Mouse (Mus musculus): ENCODE results near the gene Gys2.

Gene Gys2

DNA sequence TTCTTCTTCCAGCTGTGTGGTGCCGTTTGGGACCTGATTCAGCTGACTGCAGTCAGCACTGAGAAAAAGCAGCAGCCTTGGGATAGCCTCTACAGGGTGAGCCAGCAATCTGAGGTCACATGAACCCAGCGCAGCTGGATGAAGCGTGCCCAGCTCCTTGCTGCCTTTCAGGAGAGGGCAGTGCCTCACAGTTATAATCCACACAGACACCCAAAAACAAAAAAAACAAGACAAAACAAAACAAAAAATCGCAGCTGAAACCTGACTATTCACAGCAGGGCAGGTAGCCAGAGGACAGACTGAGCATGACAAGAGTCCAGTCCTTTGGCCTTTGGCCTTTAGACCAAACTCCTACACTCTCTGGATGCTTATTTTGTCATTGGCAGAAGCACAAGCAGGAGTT, at the start of gene Gys2:
Gene Gys2 (minus strand): TSS at position 309 of the 403 bp plus-strand sequence.
- WGBS: 69% methylated on average over 4 of the region's 4 CpGs

DNA sequence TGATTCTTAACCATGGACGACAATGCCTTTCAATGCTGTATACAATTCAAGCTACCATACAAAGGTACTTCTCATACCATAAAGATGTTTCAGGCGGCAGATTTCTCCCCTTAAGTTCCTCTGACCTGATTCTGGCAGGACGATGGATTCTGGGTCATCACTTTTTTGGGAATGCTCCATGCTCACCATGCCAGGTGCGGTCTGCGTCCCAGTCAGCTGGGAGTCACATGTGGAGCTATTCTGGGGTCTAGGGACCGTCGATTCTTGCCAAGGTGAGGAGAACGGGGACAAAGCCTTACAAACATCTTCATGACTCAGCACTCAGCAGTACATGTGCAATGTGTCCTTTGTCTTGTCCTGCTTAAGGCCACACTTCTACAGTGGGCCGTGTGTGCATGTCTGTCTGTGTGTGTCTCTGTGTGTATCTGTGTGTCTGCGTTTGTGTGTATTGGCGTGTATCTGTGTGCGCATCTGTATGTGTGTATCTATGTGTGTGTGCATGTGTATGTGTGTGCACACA, 48.7 kb upstream of the Gys2 start:
- 77% methylated on average over 12 of the region's 12 CpGs for WGBS

DNA sequence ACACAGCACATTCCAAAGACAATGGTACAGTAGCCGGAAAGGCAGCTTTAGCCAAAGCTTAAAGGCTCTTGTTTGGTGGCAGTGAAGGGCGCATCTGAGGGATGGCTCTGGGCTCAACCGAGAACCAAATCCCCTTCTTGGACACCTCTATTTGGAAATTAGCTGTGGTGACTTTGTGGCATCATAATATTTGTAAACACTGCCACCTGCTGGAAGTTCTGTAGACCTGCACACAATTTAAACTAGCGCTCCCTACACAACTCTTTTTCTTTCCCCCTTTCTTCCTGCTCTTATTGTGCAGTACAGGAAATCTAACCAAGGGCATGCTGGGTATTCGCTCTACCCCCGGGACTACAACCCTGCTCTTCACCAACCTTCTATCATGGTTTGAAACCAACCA, 46.2 kb upstream of the Gys2 start:
- WGBS: 12% methylated on average over 6 of the region's 6 CpGs

DNA sequence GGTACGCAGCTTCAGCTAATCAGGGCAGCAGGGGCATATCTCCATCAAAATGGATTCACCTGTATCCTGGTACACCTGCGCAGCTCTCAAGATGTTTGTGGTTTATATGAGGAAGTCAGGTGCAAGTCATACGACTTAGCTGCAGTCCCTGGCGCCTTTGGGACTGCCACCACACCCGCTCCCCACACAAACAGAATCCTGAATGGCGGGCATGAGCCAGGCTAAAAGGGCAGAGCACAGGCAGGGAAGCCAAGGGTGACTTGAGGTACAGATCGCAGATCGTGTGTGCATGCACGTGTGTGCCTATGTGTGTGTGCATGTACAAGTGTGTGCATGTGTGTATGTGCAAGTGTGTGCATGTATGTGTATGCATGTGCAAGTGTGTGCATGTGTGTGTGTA, 42.5 kb upstream of the Gys2 start:
- WGBS: 79% methylated on average over 9 of the region's 9 CpGs

DNA sequence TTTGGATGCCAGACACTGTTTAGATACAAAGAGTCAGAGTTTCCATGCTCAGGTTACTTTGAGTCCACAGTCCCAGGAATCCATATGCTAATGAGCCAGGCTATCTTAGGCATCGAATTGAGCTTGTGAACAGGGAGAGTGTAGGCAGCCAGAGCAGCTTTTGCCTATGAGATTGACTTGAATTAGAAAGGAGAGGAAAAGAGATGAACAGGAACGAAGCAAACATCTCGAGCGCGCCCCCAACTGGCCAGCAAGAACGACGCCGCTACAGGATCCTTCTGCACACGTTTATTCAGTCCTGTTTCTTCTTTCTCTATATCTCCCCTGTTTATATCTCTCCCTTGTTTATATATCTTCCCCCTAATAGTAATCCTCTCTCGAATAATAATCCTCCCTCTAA, 42.0 kb upstream of the Gys2 start:
- WGBS: 4% methylated on average over 10 of the region's 10 CpGs

DNA sequence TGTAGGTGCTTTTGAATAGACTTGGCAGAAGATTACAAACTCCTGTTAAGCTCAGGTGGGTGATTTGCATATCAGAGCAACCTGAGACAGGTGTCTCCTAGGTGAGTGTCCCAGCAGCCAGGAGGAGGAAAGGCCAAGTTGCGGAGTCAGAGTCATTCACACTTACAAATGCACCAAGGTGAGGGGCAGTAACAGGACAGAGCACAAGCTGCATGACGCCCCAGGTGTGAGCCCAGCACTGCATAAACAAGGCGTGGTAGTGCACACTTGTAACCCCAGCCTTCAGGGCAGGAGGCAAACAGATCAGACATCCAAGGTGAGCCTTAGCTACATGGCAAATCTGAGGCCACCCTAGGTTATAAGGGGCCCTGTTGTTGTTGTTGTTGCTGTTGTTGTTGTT, 40.0 kb upstream of the Gys2 start:
- 85% methylated on average over 3 of the region's 3 CpGs for whole genome bisulfite sequencing

DNA sequence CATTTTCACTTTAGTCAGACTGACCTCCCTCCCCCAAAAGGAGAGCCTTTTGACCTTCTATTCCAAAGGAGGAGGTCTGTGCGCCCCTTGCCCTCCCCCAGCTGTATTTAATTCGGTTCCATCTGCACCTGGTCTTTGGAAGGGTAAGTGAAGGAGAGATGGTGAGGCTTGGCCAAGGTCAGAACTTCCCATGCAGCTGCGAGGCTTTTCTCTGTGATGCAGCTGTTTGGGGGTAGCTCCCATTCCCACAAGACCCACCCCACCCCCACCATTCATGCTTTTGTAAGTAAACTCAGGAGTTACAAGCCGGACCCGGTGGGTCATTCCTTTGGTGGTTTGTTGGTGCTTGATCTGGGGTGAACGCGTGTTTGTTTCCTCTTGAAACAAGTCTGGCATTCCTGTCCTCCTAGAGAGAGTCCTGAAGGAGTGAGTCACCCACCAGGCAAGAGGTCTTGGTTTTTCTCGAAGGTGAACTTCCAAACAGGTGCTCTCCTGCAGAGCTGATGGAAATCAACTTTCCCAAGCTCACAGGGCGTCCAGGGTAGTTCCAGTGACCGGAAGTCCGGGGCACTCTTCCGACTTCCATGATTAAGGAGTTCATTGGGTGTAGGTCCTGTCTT, 38.7 kb upstream of the Gys2 start:
- 59% methylated on average over 12 of the region's 12 CpGs for WGBS

DNA sequence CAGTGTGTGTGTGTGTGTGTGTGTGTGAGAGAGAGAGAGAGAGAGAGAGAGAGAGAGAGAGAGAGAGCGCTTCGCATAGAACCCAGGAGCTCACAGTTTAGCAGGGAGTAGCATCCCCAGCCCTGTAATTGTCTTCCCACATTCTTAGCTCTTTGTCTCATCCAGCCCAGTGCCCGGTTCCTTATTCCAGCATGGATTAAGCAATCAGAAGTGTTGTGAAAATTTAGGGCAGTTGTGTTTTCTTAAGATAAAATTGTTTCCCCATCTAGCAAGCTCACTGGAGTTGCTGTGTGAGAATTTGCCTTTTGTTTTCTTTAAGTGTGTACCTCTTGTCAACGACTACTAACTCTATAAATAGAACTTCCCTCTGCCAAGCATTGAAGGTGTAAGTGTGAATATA, 35.8 kb upstream of the Gys2 start:
- WGBS: 56% methylated on average over 4 of the region's 4 CpGs

DNA sequence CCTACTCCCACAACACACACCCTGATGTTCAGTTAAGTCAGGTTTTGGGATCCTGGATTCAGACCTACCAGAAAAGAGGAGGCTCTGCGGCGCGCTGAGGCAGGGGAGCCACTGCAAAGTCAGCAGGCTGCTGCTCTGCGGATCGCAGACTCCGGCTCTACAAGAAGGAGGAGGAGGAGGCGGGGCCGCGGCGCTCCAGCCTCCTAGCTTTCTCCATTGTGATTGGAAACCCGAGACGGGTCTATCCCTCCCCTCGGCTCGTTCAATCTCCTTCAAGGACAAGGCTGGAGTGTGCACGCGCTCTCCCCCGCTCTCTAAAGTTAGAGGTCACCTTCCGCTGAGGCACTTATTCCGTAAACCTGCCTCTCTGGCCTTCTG, 34.9 kb upstream of the Gys2 start, which contains the start of gene Ldhb:
Gene Ldhb (minus strand): TSS at position 173 of the 378 bp plus-strand sequence.
- WGBS: under 1% methylated on average over 19 of the region's 19 CpGs

DNA sequence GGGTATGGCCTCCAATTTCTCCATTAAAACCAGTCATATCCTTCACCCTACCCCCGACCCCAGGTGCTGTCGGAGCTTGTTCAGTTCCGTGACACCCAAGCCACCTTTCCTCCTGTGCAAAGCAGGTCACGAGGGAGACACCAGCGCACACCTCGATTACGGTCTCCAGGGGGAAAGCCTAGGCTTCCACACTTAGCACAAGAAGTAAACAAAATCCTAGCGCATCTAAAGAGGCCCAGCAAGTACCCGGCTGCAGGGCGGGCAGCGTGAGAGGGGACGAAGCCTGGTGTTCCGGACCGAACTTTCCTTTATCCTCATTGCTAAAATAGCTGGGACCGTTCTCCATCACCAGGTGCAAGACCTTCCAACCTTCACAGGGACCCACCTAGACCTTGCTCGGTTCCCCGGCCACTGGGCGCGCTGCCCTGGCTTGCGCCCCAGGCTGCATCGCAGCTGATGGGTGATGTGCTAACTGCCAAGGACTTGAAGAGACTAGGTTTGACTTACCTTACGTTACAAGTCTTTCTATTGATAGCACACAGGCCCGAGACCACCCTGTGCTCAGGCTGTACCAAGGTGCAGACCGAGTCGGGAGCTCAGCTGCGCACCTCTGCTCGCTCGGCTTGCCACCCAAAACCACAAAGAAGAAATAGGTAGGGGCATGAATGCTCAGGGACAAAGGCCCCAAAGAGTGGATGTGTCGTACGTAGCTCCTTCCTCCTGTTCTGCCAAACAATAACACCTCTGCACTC, 34.3 kb upstream of the Gys2 start:
- 3% methylated on average over 30 of the region's 30 CpGs for WGBS

DNA sequence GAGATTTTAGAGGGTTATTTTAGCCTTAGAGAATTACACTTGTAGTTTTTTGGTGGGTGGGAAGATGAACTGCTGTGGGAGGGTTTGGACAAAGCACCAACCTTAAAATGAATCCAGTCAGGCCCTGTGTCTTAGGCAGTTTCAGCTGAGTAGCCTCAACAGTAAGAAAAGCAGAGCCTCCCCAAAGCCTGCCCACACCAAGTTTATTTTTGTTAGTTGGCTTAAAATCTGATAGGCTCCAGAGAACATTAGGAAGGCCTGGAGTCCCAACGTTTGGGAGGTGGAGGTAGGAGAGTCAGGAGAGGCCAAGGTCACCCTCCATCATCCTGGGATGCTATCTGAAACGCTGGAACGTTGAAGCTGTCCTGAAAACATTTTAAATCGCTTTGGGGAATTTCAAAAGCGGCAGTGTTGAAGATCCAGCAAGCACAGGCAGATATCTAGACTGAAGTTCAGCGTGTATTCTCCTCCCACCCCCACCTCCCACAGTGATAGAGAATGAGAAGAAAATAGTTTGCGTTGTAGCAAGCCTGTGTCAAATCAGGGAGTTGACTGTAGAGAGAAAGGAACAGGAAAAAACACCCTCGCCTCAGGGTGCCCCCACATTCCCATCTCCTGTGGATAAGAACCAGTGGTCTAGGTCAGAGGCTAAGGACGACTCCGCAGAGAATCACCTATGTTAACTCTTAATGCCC, 33.6 kb upstream of the Gys2 start:
- 8% methylated on average over 10 of the region's 10 CpGs for WGBS

DNA sequence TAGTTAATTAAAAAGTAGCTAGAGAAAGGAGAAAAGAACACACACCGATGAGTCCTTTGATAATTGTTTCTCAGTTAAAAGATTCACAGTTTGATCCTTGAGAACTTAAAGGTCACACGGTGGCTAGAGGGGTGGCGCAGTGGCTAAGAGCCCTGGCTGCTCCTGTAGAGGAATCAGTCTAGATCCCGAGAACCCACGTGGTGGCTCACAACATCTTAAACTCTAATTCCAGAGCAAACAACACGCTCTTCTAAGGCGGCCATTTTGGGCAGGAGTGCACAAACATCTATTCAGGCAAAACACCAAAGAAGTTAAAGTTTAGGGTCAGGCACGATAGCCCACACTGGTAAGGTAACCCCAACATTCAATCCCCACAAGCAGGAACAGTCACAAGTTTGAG, 30.7 kb upstream of the Gys2 start:
- 61% methylated on average over 8 of the region's 8 CpGs for WGBS

DNA sequence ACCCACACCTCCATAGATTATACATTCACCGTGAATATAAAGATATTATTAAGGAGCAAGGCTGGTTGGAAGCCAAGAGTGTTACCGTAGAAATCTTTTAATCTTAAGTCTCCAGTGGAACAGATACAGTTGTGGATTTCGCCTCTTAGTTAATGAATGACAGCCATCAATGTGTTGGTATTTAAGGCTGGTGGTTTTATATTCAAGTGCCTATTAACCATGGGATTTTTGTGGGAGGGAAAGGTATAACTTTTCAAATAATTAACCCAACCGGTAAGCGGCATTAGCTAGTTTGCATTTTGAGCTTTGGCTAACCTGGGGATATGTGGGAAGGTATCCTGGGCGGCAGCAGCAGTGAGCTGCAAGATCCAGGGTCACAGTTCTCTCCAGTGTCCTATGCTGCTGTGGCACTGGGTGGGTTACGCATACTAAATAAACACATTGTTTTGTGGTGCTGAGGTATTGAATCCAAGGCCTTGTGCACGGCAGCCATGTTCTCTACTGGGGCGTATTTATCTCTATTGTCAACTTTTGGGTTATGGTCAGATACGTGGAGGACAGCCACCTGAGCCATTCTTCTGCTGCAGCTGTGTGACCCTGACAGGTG, 29.7 kb upstream of the Gys2 start:
- WGBS: 83% methylated on average over 10 of the region's 10 CpGs

DNA sequence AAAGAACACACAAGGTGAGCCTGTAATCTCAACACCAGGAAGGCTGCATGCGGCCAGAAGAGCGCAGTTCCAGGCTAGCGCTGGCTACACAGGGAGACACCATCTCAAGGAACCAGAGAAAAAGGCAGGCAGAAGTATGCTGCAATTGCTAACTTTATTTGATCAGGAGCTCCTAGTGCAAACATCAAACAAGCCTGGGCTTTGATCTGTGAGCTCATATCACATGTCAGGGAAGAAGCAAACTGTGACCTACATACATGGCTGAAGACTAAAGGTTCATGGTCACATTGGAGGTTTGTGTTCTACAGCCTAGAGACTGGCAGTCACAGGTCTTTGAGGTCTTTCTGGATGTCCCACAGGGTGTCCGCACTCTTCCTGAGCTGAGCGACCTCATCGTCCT, 17.2 kb upstream of the Gys2 start:
- WGBS: 98% methylated on average over 6 of the region's 6 CpGs

DNA sequence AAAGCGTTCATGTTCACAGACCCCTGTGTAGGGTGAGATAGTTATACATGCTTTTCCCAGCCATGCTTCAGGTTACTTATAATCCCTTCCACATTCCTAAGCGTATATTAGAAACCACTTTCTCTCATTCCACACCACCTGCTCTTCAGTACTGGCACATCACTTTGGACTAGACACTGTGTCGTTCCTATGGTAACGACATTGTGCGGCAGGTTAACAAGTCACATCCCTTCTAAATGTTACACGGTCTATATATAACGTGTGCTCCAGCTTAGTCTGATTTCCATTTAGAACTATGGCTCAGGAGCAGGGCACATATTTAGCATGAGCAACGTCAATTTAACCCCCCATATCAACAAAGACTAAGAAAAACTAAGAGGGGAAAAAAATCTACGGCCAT, 14.7 kb upstream of the Gys2 start:
- WGBS: 66% methylated on average over 9 of the region's 9 CpGs

DNA sequence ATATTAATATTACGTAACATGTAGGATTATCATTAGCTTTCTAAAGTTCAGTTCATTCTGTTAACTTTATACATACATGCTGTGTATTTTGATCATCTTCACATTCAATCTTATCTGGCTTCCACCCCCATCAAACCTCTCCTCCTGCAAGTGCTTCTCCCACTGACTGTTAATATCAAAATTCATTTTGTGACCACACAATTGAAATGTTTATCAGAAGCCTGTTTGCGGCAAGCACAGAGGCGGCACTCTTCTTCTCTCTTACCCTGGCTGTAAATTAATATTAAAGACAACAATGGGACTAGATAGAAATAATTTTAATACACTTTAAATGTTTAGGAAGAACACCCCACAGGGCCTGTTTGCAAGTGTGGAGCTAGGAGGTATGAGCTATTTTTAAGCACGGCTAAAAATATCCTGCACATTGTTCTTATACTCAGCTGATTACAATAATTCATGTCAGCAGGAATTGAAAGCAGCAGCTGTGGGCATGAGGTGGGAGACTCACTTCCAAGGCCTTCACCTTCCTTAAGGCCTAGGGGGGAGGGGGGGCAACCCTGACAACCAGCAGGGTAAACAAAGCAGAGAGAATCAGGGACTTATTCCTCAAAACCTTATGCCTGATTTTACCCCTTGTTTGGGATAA, 12.7 kb upstream of the Gys2 start:
- 83% methylated on average over 4 of the region's 4 CpGs for WGBS

DNA sequence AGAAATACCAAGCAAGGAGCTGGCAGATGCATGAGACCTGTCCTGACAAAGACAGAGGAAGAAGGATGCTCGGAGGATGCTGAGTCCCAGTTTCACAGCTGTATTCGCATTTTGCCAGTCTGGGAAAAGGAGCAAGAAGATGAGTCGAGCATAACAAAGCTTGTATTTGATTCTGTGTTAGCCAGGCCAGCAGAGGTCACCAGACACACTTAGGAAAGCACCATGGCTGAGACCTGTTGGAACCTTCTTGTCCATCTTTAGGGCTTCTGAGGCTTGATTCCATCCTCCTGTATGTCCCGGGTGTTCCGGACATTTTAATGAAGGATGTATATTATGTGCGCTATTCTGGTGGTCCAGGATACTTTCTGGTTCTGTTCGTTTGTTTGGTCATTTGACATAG, 4.3 kb upstream of the Gys2 start:
- 78% methylated on average over 7 of the region's 7 CpGs for WGBS

DNA sequence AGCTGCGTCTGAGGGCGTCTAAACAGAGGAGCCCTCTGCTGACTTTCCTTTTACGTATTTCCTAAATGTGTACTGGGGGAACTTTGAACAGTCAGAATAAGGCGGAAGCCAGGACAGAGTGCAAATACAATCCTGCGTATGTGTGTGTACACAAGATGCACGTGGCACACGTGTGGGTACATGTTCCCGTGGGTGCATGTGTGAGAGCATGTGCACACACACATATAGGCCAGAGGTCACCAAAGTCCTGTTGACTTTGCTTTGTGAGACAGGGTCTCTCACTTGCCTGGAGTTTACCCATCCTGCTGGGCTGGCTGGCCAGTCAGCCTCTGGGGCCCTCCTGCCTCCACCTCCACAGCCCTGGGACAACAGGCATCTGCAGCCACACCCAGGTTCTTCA, 1.8 kb downstream of the Gys2 start:
- WGBS: 89% methylated on average over 8 of the region's 8 CpGs

DNA sequence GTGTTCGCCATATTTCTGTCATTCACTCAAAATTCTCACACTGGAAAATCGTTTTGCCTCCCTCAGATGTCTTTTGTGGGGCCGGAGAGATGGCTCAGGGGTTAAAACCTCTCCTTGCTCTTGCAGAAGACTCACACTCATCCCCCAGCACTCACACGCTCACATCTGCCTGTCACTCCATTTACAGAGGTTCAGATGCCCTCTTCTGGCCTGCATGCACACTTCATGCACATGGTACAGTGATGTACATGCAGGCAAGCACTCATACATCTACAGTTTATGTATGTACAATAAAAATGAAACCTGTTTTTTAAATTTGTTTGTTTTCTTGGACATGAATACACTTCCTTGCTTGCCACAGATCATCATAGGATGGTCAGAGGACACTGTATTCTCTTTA, 3.3 kb downstream of the Gys2 start:
- 64% methylated on average over 4 of the region's 4 CpGs for WGBS

DNA sequence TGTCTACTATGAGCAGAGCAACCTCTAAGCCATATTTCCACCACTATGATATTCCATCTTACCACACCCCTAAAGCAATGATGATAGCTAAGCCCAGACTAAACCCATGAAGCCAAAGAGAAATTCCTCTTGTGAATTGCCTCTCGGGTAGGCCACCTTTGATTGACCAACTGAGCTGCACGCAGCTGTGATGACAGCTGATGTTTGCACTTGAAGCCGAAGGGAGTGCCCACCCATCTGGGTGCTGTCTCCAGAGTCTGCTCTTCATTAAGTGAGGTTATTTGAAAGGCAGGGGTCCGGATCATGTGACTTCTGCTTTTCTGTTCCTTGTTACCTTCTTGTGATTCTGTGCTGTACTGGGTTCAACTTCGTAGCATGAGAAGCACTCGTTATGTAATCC, 10.7 kb downstream of the Gys2 start:
- WGBS: 83% methylated on average over 6 of the region's 6 CpGs

DNA sequence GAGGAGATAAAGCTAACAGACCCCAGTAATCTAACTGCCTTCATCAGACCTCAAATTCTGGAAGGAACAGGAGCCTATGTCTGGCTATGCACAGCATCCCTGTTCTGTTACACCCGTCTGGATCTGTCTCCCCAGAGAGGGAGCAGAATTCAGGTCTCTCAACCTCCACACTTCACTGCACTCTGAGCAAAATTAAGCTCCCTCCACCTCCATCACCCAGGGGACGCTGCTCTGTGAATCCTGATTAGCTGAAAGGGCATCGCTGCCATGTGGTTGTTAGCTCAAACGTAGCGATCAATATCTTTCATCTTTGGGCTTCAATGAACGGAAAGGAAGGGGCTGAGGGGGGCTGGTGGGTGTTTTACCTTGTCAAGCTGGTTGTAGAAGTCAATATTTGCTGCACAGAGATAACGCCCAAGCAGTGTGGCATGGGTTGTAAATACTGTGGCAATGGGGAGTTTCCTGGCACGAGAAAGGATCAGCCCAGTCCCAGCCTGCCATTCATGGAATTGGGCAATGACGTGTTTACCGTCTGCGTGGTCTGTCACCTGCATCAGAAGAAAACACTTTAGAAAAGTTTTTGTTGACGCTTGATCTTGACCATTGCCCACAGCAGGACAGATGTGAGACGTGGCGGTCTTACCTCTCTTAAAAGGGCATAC, 13.8 kb downstream of the Gys2 start:
- WGBS: 77% methylated on average over 14 of the region's 14 CpGs
